Mouse (Mus musculus) megakaryocyte, embryonic 14.5 days (primary cell): Measurements from ENCODE around the gene Cntrob. TPM values are rescaled to one million over a fixed set of nuclear protein-coding genes. Genes with fewer than 3 reads are reported as not detected.

Source experiments
- H3K27me3 ChIP-seq: replicated peaks from 2 replicates; pipeline ENCODE3; 2012; ENCODE audit warnings: inconsistent platforms
- H3K36me3 ChIP-seq: replicated peaks from 2 replicates; pipeline ENCODE3; 2012; ENCODE audit warnings: low read length, inconsistent platforms, mixed read lengths
- H3K4me1 ChIP-seq: 2 replicates; pipeline ENCODE4 v1.6.1; 2012; ENCODE audit warnings: inconsistent platforms
- H3K4me3 ChIP-seq: replicated peaks from 2 replicates; pipeline ENCODE3; 2012; ENCODE audit warnings: moderate library complexity, mild to moderate bottlenecking, inconsistent platforms
- H3K9me3 ChIP-seq: 2 replicates; pipeline ENCODE4 v1.6.1; 2012; ENCODE audit warnings: inconsistent platforms
- FLI1 ChIP-seq: IDR thresholded peaks from 2 replicates; pipeline ENCODE4 v1.6.1; 2012; ENCODE audit warnings: low read length, inconsistent platforms, mixed read lengths
- GATA1 ChIP-seq: IDR thresholded peaks from 3 replicates; pipeline ENCODE4 v1.6.1; 2012; ENCODE audit warnings: mixed read lengths, low read length, inconsistent platforms, borderline replicate concordance
- polyA plus RNA-seq: library from polyadenylated mRNA; stranded (reverse); fragments of >175 nt; gene quantifications from 2 replicates; pipeline ENCODE4 v1.2.3, GENCODE M21; 2012; ENCODE audit warnings: low replicate concordance; ENCODE audit not compliant: insufficient read depth

Cntrob gene
- polyA plus RNA-seq, 1 experiment = 9.3 TPM

DNA sequence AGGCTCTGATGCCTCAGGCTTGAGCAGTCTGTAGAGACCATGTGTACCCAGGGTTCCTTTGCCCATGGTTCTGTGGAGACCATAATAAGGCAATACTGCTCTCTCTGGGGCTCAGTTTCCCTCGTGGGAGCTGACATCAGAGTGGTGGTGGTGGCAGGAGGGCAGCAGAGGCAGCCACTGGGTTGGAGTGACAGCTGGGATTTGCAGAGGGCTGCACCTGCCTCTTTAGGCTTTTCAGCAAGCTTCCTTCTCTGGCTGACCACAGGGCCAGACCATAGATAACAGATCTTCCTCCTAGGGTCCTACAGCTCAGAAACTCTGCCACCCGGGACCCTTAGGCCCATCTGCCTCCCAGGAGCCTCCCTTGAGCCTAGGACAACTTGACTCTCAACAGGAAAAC lies 66.5 kb downstream of the Cntrob start:
- Histone ChIP-seq H3K4me1 (peaks cover 13% of the 10 kb centered on the region), H3K36me3 (no peaks in the 10 kb centered on the region), H3K27me3 (peaks cover 46% of the 10 kb centered on the region), H3K9me3 (no peaks in the 10 kb centered on the region), H3K4me3 (no peak overlapping the region)
- no peak for TF ChIP-seq GATA1
- TF ChIP-seq FLI1 = no peak

DNA sequence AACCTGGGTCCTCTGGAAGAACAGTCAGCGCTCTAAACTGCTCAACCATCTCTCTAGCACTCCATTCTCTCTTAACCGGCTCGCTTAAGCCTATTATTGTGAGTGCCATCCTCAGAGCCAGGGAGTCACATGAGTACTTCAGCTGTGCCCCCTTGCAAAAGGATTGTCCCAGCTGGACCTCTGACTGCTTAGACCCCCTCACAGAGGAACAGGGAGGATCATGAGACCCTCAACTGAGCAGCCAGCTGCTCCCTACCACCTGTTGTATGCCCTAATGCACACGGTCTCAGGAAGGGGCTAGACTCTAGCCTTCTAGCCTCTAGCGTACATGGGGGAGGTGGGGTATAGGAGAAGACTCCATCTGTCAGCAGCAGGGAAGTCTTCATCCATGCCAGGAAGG lies 68.8 kb downstream of the Cntrob start:
- H3K27me3 ChIP-seq = peaks cover 39% of the 10 kb centered on the region
- TF ChIP-seq GATA1 = no peak
- TF ChIP-seq FLI1 = no peak
- no peaks in the 10 kb centered on the region for H3K9me3 ChIP-seq
- H3K4me1 ChIP-seq = peaks cover 13% of the 10 kb centered on the region
- H3K36me3 ChIP-seq = no peaks in the 10 kb centered on the region
- no peak overlapping the region for H3K4me3 ChIP-seq

DNA sequence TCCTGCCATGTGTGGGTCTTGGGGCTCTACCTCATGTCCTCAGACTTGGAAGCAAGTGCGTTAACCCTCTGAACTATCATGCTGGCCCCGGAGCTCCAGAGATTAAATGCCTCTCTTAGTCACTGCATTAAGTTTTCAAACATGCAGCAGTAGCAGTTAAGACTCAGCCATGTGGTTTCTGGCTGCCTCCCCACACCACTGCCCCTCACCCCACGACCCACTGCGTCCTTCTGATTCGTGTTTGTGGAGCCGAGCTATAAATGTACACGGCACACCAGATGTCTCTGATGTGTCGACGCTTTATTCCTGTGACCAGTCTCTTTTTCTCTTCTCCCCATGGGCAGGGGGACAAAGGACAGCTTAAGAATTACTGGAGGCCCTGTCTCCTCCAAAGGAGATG lies 70.4 kb downstream of the Cntrob start:
- Histone ChIP-seq H3K4me1 (peaks cover 8% of the 10 kb centered on the region), H3K9me3 (no peaks in the 10 kb centered on the region), H3K36me3 (no peaks in the 10 kb centered on the region), H3K4me3 (no peak overlapping the region), H3K27me3 (peaks cover 35% of the 10 kb centered on the region)
- no peak for TF ChIP-seq FLI1
- TF ChIP-seq GATA1 = no peak

DNA sequence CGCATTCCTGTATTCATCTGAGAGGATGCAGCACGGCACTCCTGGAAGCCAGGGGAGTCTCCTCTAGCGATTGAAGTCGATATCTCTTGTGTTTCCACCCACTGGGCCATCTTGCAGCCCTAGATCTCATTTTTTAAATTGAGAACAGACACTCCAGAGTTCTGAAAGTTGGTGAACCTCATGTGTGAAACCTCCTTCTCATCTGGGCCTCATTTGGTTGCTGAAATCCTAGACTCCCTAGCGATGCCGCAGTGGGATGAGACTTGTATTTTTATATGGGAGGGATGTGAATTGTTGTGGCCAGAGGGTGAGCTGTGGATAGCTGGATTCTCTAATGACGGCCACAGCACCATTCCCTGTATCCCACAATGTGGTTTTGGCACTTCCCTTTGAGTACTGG lies 71.6 kb downstream of the Cntrob start:
- no peak overlapping the region for H3K4me3 ChIP-seq
- peaks cover 5% of the 10 kb centered on the region; the same call in 1 of the 2 replicates for H3K4me1 ChIP-seq
- TF ChIP-seq FLI1 (no peak), GATA1 (no peak)
- no peaks in the 10 kb centered on the region for H3K36me3 ChIP-seq
- H3K27me3 ChIP-seq = peaks cover 45% of the 10 kb centered on the region
- no peaks in the 10 kb centered on the region for H3K9me3 ChIP-seq

DNA sequence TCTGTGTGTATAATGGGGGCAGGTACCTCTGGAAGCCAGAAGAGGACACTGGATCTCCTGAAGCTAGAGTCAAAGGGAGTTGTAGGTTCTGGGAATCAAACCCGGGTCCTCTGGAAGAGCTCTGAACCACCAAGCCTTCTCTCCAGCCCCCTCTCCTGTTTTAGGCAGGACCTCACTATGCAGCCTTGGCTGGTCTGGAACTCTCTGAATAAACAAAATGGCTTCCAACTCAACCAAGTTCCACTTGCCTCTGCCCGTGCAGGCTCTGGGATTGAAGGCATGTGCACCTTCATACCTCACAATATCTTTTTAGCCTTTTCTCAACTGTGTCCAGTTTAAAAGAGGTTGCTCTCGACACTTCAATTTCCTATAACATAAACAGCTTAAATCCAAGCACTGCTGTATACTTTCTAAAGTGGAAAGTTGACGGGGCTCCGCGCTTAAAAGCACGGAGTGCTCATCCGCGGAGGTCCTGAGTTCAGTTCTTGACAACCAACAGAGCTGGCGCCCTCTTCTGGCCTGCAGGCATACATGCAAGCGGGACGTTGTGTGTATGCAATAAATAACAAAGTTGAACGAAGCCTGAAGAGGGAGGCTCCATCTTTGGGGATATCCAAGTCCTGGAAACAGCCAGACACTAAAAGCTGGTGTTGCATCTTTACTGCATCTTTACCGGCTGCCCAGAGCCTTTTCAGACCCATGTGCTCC lies 72.3 kb downstream of the Cntrob start:
- no peak overlapping the region for H3K4me3 ChIP-seq
- H3K36me3 ChIP-seq = no peaks in the 10 kb centered on the region
- peaks cover 9% of the 10 kb centered on the region for H3K4me1 ChIP-seq
- TF ChIP-seq FLI1 (no peak), GATA1 (no peak)
- no peaks in the 10 kb centered on the region for H3K9me3 ChIP-seq
- H3K27me3 ChIP-seq = peaks cover 47% of the 10 kb centered on the region

DNA sequence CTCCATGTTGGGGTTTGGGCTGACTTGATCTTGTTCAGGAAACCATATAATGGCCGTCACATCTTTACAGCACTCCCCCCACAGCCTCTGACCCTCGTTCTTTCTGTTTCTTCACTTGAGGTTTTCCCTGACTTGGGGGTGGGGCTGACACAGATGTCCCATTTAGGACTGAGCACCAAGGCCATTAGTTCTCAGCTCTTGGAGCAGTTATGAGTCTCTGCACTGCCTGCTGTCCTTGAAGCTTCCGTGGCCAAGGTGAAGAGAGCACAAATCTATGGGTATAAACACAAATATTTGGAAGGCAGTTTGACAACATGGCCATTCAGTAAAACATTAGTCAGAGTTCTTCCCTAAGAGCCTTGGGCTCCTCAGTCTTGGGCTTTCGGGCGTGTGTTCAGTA lies 73.5 kb downstream of the Cntrob start:
- H3K9me3 ChIP-seq = no peaks in the 10 kb centered on the region
- TF ChIP-seq GATA1 (no peak), FLI1 (no peak)
- peaks cover 14% of the 10 kb centered on the region for H3K4me1 ChIP-seq
- H3K27me3 ChIP-seq = peaks cover 41% of the 10 kb centered on the region
- no peak overlapping the region for H3K4me3 ChIP-seq
- no peaks in the 10 kb centered on the region for H3K36me3 ChIP-seq

Other genes with a start within 250 kb of the Cntrob start
- 61.5 and 159 TPM in 2 replicates for gene Vamp2, start 235.3 kb downstream of the Cntrob start, polyA plus RNA-seq
- gene Per1, start 228.6 kb downstream of the Cntrob start, polyA plus RNA-seq = 42.3 and 83.5 TPM in 2 replicates
- gene Hes7, start 203.4 kb downstream of the Cntrob start, polyA plus RNA-seq = 7.5 and 44.1 TPM in 2 replicates
- gene 9130213A22Rik, start 201.2 kb downstream of the Cntrob start, polyA plus RNA-seq = 1.3 and 13.9 TPM in 2 replicates
- gene Aloxe3, start 197.9 kb downstream of the Cntrob start, polyA plus RNA-seq = not detected in 2 replicates
- not detected in 2 replicates for gene Alox12b, start 166.8 kb downstream of the Cntrob start, polyA plus RNA-seq
- gene Alox8, start 125.9 kb downstream of the Cntrob start, polyA plus RNA-seq = not detected in 2 replicates
- 0.07 and 0.38 TPM in 2 replicates for gene Gucy2e, start 86.7 kb downstream of the Cntrob start, polyA plus RNA-seq
- gene Trappc1, start 205 bp upstream of the Cntrob start, polyA plus RNA-seq = 11.6 TPM in 1 of 2 replicates, not detected in the other
- not detected in 2 replicates for gene Kcnab3, start 2.5 kb upstream of the Cntrob start, polyA plus RNA-seq
- gene Rnf227, start 16.7 kb upstream of the Cntrob start, polyA plus RNA-seq = not detected in 2 replicates
- gene Chd3, start 45.6 kb upstream of the Cntrob start, polyA plus RNA-seq = 14.5 and 29.7 TPM in 2 replicates
- gene Naa38, start 71.7 kb upstream of the Cntrob start, polyA plus RNA-seq = 33.8 and 159 TPM in 2 replicates
- 0.25 and 2.4 TPM in 2 replicates for gene Cyb5d1, start 71.9 kb upstream of the Cntrob start, polyA plus RNA-seq
- 0.35 TPM in 1 of 2 replicates, not detected in the other for gene Tmem88, start 74.5 kb upstream of the Cntrob start, polyA plus RNA-seq
- gene Kdm6b, start 89.9 kb upstream of the Cntrob start, polyA plus RNA-seq = 44.5 and 45.4 TPM in 2 replicates
- 0.95 TPM in 1 of 2 replicates, not detected in the other for gene Dnah2, start 225.3 kb upstream of the Cntrob start, polyA plus RNA-seq
- 0.51 and 2.1 TPM in 2 replicates for gene Efnb3, start 236.4 kb upstream of the Cntrob start, polyA plus RNA-seq